Mouse (Mus musculus) heart, adult 9 months (tissue): ENCODE measurements around the gene Dst.

ENCODE experiments used
- DNase-seq, 2 experiments: peaks; one replicate each; pipeline ENCODE4 v3.0.0; 2022; ENCODE audit warnings: low spot score in 2 of 2

The Dst gene

GRCm38 (mm10) chr1:34099439-34099838 lies 191.4 kb downstream of the Dst start:
- no peak for DNase-seq

- DNase-seq = no peak
Observed at GRCm38 (mm10) chr1:34100385-34100784, 192.4 kb downstream of the Dst start.

- no peak for DNase-seq
Observed at GRCm38 (mm10) chr1:34102604-34103003, 194.6 kb downstream of the Dst start.

- no peak for DNase-seq
Observed at GRCm38 (mm10) chr1:34103176-34103575, 195.2 kb downstream of the Dst start.

- no peak for DNase-seq
Observed at GRCm38 (mm10) chr1:34103713-34104172, 195.7 kb downstream of the Dst start.

GRCm38 (mm10) chr1:34104846-34105245 lies 196.8 kb downstream of the Dst start:
- no peak for DNase-seq

GRCm38 (mm10) chr1:34106606-34107005 lies 198.6 kb downstream of the Dst start:
- no peak for DNase-seq

GRCm38 (mm10) chr1:34107076-34107475 lies 199.1 kb downstream of the Dst start:
- DNase-seq = no peak

- no peak for DNase-seq
Observed at GRCm38 (mm10) chr1:34109599-34110210, 201.7 kb downstream of the Dst start.

- DNase-seq = no peak
Observed at GRCm38 (mm10) chr1:34110862-34111261, 202.8 kb downstream of the Dst start.

GRCm38 (mm10) chr1:34111954-34112353 lies 203.9 kb downstream of the Dst start:
- DNase-seq = no peak

- DNase-seq = no peak
Observed at GRCm38 (mm10) chr1:34116444-34116843, 208.4 kb downstream of the Dst start.

- DNase-seq = no peak
Observed at GRCm38 (mm10) chr1:34117056-34117455, 209.0 kb downstream of the Dst start.

- no peak for DNase-seq
Observed at GRCm38 (mm10) chr1:34117709-34118108, 209.7 kb downstream of the Dst start.

- peak in 1 of 2 experiments; percentile 64 for DNase-seq
Observed at GRCm38 (mm10) chr1:34120066-34120465, 212.0 kb downstream of the Dst start.

- no peak for DNase-seq
Observed at GRCm38 (mm10) chr1:34120602-34121001, 212.6 kb downstream of the Dst start.

GRCm38 (mm10) chr1:34121157-34122015 lies 213.4 kb downstream of the Dst start:
- peak; percentile 80 to 90 for DNase-seq

GRCm38 (mm10) chr1:34122198-34122597 lies 214.2 kb downstream of the Dst start:
- DNase-seq = no peak

GRCm38 (mm10) chr1:34122905-34123304 lies 214.9 kb downstream of the Dst start:
- peak in 1 of 2 experiments; percentile 42 for DNase-seq

- DNase-seq = peak in 1 of 2 experiments; percentile 32
Observed at GRCm38 (mm10) chr1:34123334-34123733, 215.3 kb downstream of the Dst start.

- no peak for DNase-seq
Observed at GRCm38 (mm10) chr1:34124376-34124775, 216.4 kb downstream of the Dst start.

GRCm38 (mm10) chr1:34125148-34125547 lies 217.1 kb downstream of the Dst start:
- no peak for DNase-seq
